Mouse (Mus musculus) cerebellum, adult 11 months (tissue): ENCODE data around the gene Cdadc1.

Experiments
- DNase-seq: peaks from one replicate; pipeline ENCODE4 v3.0.0; 2022

Cdadc1 gene

DNA sequence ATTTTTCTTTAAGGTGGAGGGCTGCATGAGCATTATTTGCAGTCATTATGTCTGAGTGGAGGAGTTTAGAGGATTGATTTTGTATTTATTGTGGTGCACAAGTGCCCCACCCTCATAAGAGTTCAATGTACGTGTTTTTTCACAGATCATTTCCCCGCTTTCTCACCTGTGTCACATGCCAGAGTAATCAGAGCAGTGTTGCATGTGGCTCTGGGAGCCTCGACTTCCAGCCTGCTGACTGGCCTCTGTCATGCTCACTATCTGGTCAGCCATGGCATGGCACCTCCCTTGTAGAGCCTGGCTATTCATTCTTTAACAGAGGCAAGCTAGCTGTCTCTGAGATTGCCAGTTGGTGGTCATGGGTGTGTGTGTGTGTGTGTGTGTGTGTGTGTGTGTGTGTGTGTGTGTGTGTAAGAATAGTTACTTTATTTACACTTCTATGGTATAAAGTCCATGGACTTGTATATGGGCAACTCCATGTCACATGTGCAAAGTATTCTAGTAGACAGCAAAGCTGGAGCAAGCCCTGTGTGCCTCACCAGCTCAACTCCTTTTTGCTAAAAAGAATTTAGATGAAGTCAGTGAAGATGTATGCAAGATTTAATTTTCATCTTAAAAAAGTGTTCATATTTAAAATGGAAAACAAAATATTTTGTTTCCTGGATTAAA lies 54.5 kb downstream of the Cdadc1 start:
- no peak for DNase-seq

DNA sequence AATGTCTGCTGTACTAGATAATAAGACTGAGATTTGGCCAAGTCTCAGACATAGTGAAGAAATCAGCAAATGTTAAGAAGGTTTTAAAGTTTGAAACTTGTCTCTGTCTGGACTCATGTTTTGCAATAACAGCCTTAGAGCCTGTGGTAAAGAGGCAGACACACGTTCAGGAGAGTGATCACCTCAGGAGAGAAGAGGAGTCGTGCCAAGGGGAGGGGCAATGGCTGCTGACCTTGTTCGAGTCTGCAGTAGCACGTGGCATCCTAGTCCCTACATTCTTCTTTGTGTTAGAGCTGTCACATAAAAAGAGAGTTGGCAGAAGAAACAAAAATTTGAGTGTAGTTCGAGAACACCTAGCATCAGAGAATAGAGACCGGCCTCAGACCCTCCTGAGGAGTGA lies 57.0 kb downstream of the Cdadc1 start:
- no peak for DNase-seq

DNA sequence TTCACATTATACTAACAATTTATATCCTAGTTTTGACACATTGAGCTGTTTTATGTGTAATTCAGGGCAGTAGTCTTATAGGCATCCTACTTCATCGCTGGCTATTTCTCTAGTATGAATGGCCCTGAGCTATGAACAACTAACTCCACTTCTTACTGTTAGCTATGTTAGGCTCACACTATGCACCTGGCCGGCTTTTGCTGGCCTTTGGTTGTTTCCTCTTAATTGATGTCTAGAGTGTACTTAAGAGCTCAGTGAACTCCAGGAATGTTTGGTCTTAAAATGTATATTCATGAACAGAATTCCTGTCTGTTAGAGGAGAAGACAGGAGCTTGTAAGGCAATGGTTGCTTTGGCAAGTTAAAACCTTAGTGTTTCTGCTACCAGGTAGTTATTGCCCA lies 57.5 kb downstream of the Cdadc1 start:
- no peak for DNase-seq

DNA sequence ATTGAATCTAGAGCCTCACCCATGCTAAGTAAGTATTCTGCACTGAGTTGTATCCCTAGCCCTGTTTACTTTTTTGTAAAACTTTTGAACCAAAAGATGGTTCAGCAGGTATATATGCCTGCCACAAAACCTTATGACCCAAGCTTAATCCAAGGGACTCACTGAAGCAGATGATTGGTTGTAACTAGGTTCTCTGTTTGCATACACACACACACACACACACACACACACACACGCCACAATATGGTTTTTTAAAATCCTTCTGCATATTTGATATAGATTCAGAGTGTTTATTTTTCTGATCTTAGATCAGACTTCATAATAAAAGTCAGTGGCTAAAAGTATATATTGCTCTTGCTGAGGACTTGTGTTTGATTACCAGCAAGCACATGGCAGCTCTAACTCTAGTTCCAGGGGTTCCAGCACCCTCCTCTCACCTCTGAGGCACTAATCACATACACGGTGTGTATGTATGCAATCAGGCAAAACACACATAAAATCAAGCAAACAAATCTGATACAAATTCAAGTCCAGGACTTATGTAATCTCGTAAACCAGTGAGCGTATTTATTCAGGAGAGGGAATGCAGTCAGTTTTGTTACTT lies 59.8 kb downstream of the Cdadc1 start:
- no peak for DNase-seq

GRCm38 (mm10) chr14:59533908-59534307 lies 63.9 kb downstream of the Cdadc1 start:
- DNase-seq, result no peak

DNA sequence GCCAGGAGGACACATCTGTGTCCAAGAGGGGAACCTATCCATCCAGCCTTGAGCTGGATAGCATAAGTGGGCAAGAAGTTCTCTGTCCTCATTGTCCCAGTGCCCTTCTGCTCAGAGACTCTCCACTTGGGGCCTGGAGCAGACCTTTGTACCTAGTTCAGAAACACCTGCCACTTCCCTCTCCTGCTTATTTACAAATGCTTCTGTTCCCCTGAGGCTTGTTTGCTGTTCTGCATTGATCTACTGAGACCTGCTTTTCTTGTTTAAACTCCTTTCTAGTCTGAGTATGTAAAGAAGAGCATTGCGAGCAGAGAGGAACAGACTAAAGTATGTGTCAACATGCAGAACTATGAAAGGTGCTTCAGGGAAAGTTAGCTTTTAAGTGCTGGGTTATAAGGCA lies 64.8 kb downstream of the Cdadc1 start:
- DNase-seq, result no peak

GRCm38 (mm10) chr14:59530801-59531200 lies 67.0 kb downstream of the Cdadc1 start:
- no peak for DNase-seq

DNA sequence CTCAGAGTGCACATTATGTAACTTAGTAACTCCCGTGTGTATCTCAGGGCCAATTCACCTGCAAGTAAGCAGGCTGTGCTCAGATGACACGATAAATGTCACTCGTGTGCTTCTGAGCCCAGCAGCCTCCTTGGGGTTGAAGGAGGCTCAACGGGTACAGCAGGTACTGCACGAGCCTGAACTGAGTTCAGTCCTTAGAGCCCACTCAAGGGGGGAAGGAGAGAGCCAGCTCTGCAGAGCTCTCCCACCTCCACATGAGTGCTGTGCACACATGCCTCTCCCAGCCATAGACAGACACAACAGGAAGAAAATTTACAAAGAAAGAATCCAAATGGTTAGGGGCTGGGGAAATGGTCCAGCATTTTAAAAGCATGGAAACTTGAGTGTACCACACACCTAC lies 71.9 kb downstream of the Cdadc1 start:
- DNase-seq, result no peak

GRCm38 (mm10) chr14:59513922-59514444 lies 83.8 kb downstream of the Cdadc1 start:
- no peak for DNase-seq
